Mouse (Mus musculus) c-Kit-positive CD71-negative TER-119-negative erythroid progenitor cells, embryonic 14.5 days (primary cell): ENCODE measurements around the gene Adamts2.

Experiments
- DNase-seq: peaks from one replicate; pipeline ENCODE4 v3.0.0-alpha.2; 2013; ENCODE audit warnings: low read depth

Adamts2 gene

GRCm38 (mm10) chr11:50623806-50624205, 21.9 kb downstream of the Adamts2 start:
- no peak for DNase-seq

GRCm38 (mm10) chr11:50624239-50624638, 22.4 kb downstream of the Adamts2 start:
- DNase-seq: no peak

GRCm38 (mm10) chr11:50624720-50625119, 22.8 kb downstream of the Adamts2 start:
- DNase-seq: no peak

GRCm38 (mm10) chr11:50628915-50629314, 27.0 kb downstream of the Adamts2 start:
- no peak for DNase-seq

DNA sequence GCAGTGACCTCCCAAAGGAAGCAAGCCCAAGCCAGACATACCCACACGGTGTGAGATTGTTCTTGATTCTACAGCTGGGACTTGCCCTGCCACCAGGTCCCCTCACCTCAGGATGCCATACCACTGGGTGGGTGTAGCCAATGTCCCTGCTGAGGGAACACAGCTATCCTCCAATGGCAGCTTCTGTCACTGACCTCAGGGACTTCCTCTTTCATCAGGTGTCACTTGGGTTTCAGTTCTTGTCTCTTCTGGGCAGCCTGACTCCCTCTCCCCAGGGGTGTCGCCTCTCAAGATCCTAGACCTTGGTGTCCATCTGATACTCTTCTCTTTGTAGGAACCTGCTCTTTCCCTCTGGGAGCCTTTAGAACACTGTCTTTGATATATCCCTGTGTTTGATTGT, 28.6 kb downstream of the Adamts2 start:
- DNase-seq: no peak

GRCm38 (mm10) chr11:50632270-50632669, 30.4 kb downstream of the Adamts2 start:
- no peak for DNase-seq

DNA sequence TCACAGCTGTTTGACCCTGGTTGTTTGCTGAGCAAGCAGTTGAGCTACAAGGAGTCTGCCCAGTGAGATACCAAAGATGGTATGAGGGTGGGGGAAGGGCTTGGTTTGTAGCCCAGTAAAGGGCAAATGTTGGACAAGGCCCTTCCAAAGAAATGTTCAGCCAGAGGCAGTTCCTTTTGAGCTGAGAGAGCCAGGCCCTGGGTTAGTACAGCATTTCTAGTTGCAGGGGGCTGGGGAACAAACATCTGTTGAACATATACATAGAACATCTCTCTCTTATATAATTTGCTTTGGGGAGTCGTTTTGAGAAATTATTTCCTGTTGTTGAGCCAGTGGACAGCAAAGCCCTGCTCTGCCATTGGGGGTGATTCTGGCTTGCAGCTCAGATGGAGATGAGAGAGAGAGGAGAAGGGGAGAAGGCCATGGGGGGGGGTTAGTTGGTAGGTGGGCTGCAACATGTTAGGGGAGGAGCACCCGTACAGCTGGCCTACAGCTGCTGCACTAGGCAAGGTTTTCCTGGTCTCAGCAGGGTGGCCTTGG, 33.2 kb downstream of the Adamts2 start:
- DNase-seq: no peak

GRCm38 (mm10) chr11:50637026-50637425, 35.1 kb downstream of the Adamts2 start:
- no peak for DNase-seq

DNA sequence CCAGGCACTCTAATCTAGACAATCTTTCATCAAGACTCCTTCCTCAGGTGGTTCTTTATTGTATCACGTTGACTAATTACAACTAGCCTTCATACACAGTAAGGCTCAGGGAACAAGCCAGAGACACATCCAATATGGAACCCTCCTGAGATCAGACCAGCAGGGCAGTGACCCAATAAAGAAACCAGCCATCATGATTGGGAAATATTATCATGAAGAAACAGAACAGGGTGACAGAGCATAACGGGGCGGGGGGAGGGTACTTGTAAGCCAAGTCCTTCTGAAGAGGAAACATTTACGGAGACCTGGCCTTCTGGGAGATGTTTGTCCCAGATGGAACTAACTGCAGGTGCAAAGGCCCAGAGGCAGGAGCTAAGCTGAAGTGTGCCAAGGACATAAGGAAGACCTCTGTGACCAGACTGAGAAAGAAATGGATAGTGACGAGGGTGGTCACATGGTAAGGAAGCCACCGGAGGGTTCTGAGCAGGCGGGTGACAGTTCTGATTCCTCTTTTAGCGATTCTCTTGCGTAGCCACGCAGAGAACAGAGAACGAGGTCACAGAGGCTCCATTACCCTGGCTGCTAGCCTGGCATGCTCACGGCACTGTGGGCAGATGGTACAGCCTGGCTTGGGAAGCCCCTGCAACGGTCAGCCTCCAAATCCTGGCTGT, 36.4 kb downstream of the Adamts2 start:
- DNase-seq: no peak

DNA sequence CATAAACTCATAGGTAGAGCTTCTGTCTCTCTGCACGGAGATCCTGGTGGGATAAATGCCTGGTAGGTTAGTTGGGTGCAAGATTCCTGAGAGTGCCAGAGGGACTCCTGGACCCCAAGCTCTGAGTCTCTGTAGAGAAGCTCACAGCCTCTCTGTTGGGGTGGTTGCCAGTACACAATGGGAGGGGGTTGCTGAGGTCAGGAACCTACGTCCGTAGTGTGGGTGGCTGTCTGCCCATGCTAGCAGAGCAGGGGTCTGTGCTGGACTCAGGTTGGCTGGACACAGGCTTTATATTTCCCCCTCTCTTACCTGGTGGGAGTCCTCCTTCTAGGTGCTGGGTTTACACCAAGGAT, 37.0 kb downstream of the Adamts2 start:
- DNase-seq: no peak

DNA sequence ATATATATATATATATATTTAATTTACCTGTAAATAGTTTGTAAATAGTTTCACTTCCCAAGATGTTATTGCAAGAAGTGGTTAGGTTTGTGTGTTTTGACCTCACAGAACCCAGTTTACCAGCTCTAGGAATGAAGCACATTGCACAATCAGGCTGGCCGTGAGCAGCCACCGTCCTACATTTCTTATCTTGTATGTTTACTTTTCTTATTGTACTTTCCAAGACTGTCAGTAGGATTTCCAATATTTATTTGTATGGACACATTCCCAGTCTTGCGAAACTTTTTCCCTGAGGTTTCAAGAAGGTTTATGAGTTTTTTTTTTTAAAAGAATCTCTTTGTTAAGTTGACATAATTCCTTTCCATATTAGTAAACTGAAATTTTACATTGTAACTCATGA, 40.7 kb downstream of the Adamts2 start:
- DNase-seq: no peak

DNA sequence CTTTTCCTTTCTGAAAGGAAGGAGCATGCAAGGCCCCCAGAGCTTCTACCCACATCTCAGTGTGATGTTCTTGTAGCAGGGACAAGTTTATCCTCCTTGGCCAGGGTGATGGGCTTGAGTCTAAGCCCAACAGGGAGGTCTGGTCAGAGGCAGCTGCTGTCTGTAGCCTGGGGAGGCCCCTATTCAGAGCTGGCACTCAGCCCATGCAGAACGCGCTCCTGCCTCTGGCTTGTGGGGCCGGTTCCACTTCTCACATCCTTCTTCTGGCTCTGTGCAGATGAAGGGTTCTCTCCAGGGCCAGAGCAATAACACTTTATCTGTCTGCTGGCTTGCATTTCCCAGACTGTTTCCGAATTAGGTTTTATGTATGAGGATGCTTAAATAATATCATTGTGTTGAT, 44.3 kb downstream of the Adamts2 start:
- DNase-seq: no peak

GRCm38 (mm10) chr11:50648143-50648807, 46.4 kb downstream of the Adamts2 start:
- DNase-seq: no peak

DNA sequence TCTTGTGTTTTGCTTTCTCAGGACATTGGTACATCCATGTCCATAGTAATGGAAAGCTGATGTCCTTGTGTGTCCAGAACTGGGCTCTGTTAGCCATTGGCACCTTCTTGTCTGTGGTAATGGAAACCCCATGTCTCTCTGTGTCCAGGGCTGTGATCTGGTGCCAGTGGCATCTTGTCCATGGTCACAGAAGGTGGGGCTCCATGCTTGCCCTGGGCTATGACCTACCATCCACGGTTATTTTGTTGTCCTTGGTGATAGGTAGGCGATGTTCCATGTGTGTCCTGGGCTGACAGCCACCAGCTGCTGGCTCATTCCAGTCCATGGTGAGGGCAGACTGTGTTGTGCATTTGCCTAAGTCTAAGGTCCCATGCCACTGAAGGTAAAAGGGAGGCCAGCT, 48.2 kb downstream of the Adamts2 start:
- DNase-seq: no peak

DNA sequence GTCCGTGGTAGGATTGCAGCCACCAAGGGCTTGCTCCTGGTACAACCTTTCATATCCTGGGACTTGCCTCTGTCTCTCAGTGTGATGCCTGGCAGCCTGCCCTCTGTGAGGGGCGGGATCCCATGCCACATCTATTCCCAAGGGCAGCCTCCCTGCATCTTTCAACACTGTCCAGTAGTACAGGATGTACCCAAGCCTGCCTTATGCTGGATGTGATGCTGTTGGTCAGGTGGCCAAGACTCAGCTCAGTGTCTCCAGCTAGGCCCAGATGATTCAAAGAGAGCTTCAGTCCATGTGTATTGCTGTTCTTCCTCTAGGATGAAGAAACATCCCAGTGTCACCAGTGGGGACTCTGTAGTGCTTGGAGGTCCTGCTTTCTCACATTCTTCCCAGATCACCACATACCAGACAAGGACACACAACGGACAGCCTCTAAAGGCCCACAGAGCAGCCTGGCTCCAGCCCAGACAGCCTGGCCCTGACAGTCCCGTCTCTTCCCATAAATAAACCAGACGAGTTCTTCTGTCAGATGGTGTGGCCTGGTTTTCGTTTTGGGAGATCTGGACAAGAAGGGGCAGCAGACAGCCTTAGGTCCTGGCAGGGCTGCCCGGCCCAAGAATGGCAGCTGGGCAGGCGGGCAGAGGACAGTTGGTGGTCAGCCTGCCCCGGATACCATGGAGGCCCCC, 52.0 kb downstream of the Adamts2 start:
- no peak for DNase-seq

DNA sequence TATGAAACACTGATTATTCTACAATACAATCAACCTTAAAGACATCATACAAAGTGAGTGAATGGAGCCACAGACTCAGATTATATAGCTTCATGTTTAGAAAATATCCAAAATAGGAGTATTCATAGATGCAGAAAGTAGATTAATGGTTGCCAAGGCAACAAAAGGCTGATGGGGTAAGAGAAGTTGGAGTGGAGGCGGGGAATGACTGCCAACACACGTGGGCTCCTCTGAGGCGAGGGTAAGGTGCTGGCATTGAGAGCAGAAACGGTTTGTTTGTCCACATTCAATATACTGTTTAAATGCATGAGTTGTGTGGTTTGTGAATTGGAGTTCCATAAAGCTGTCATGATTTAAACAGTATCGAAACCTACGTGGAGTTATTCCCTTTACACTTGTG, 56.9 kb downstream of the Adamts2 start:
- DNase-seq: no peak

- no peak for DNase-seq
Measured at GRCm38 (mm10) chr11:50662176-50662575, 60.3 kb downstream of the Adamts2 start.

DNA sequence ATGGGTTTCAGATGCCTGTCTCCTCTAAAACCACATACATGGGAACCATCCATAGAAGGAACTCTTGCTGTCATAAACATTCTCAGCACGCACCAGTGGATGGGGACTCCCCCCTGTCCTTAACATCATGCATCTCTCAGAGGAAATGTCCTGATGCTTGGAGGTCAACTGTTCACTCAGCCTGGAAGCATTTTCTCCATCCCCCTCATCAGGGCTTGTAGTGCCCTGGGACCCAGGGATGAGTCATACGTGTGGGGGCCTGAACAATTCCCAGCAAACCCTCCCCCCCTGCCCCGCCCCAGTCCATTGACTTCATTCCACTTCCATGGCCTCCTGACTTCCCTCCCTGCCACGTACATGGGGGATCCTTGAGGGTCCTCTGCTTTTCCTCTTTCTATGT, 62.9 kb downstream of the Adamts2 start:
- DNase-seq: no peak

DNA sequence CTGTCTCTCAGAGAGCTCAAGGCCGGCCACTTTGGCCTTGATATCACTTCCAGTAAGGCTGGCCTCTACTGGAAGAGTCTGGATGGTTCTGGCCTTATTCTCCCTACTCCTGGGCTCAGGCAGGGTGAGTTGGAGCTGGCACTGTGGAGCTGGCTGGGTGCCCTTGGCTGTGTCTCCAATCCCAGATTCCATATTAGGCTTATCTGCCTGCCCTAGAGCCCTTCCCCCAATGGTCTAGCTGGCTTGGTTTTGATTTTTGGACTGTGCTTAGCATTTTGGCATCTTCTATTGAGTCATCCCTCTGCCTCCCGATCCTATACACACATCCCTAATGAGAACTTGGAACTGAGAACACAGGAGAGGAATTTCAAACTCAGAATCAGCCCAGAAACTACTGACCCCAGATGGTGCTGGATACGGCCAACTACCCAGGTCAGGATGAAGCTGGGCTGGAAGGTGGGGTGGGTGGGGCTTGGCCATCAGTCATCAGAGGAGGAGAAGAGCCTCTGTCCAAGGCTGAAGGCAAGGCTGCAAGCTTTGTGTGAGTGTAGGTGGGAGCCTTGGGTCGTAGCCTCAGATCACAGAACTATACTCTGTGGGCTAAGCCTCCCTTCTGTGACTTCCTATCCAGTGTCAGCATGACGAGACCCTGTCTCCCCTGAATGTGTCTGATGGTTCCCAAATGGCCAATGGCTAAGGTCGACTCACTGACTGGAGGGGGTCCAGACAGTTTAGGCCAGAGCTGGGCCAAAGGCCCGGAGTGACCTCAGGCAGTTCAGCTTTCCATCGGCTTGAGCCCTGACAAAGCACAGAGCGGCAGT, 67.9 kb downstream of the Adamts2 start:
- DNase-seq: no peak

- DNase-seq: no peak
Measured at GRCm38 (mm10) chr11:50670363-50670725, 68.5 kb downstream of the Adamts2 start.

- no peak for DNase-seq
Measured at GRCm38 (mm10) chr11:50670881-50671280, 69.0 kb downstream of the Adamts2 start.

- no peak for DNase-seq
Measured at GRCm38 (mm10) chr11:50671376-50671775, 69.5 kb downstream of the Adamts2 start.
